ENCODE assay signal across 9 mouse cellular contexts in genomic region chr2:35559551-35559835, GRCm38 (mm10). TPM values are rescaled to one million over a fixed set of nuclear protein-coding genes. Genes with fewer than 3 reads are reported as not detected.
DNase-seq lines count a peak whose midpoint lies in the region; ATAC-seq and TF ChIP-seq lines count a peak whose summit lies in the region.
"Had no signal": no experiment of that assay in that cellular context is flagged by ENCODE, and none has a peak within 500 bp of the region (broad histone marks: within the 10 kb centered on the region; RNA-seq: fewer than 3 reads in every experiment).

No protein-coding gene starts in this region.

- no peaks in the 10 kb centered on the region for H3K9me3 ChIP-seq in heart, embryonic 11.5 days (replicated peaks; ENCODE audit: control insufficient read depth, low read length)
- no peaks in the 10 kb centered on the region for H3K9me3 ChIP-seq in limb, embryonic 13.5 days
- no peaks in the 10 kb centered on the region for H3K9me3 ChIP-seq in liver, embryonic 12.5 days (replicated peaks)

- no peaks in the 10 kb centered on the region for H3K27me3 ChIP-seq in heart, embryonic 11.5 days (ENCODE audit: control insufficient read depth, insufficient read depth, low read length)
- no peaks in the 10 kb centered on the region for H3K27me3 ChIP-seq in limb, embryonic 13.5 days
- H3K27me3 ChIP-seq in liver, embryonic 12.5 days (replicated peaks), result peaks cover 28% of the 10 kb centered on the region
- H3K27me3 ChIP-seq: Patski had no signal

- H3K4me2 ChIP-seq in heart, embryonic 11.5 days, result peak overlapping the region; percentile 48
- H3K4me2 ChIP-seq in limb, embryonic 13.5 days (replicated peaks), result peak overlapping the region; percentile 63
- no peak overlapping the region for H3K4me2 ChIP-seq in liver, embryonic 12.5 days

- H3K27ac ChIP-seq in layer of hippocampus, adult 2 months, result peak overlapping the region; percentile 94; the same call in 1 of the 2 replicates
- H3K27ac ChIP-seq in heart, embryonic 11.5 days (ENCODE audit: low read depth, low read length), result no peak overlapping the region; the same call in 1 of the 2 replicates
- H3K27ac ChIP-seq in limb, embryonic 13.5 days, result peak overlapping the region; percentile 87
- no peak overlapping the region for H3K27ac ChIP-seq in liver, embryonic 12.5 days

- no peak for DNase-seq in layer of hippocampus, adult 2 months (ENCODE audit: low spot score in 2 of 2)
- no peak for DNase-seq in layer of hippocampus, postnatal 36 days
- DNase-seq in cerebellum, adult 9-10 months, result peak; percentile 72
- no peak for DNase-seq in thymus, postnatal 14 days

- no peak overlapping the region for H3K9ac ChIP-seq in heart, embryonic 11.5 days (ENCODE audit: low read depth, low read length)
- H3K9ac ChIP-seq in limb, embryonic 13.5 days, result peak overlapping the region; percentile 61
- H3K9ac ChIP-seq in liver, embryonic 12.5 days, result no peak overlapping the region

- peaks cover 40% of the 10 kb centered on the region for H3K4me1 ChIP-seq in heart, embryonic 11.5 days (ENCODE audit: control insufficient read depth, insufficient read depth, low read length)
- peaks cover 44% of the 10 kb centered on the region for H3K4me1 ChIP-seq in limb, embryonic 13.5 days
- no peaks in the 10 kb centered on the region for H3K4me1 ChIP-seq in liver, embryonic 12.5 days

- TF ChIP-seq CTCF in layer of hippocampus, adult 2 months (conservative IDR thresholded peaks at IDR 0.05), result no peak

- no peaks in the 10 kb centered on the region for H3K36me3 ChIP-seq in heart, embryonic 11.5 days (ENCODE audit: control insufficient read depth, insufficient read depth, low read length)
- H3K36me3 ChIP-seq in limb, embryonic 13.5 days, result no peaks in the 10 kb centered on the region
- H3K36me3 ChIP-seq in liver, embryonic 12.5 days, result no peaks in the 10 kb centered on the region

- H3K4me3 ChIP-seq in layer of hippocampus, adult 2 months, result peak overlapping the region; percentile 61
- no peak overlapping the region for H3K4me3 ChIP-seq in heart, embryonic 11.5 days (ENCODE audit: low read depth, low read length)
- H3K4me3 ChIP-seq in limb, embryonic 13.5 days, result no peak overlapping the region
- H3K4me3 ChIP-seq in liver, embryonic 12.5 days, result no peak overlapping the region

- 45% methylated on average over 2 of the region's 2 CpGs for WGBS in heart, embryonic 11.5 days (ENCODE audit: insufficient replicate concordance)
- WGBS in limb, embryonic 13.5 days, result 44% methylated on average over 2 of the region's 2 CpGs
- 52% methylated on average over 2 of the region's 2 CpGs for WGBS in liver, embryonic 12.5 days (ENCODE audit: insufficient replicate concordance)

- no peak for ATAC-seq in heart, embryonic 11.5 days (replicated peaks; ENCODE audit: insufficient number of reproducible peaks, low FRiP score, low TSS enrichment)
- ATAC-seq in limb, embryonic 13.5 days (ENCODE audit: low FRiP score, low read depth), result no peak
- ATAC-seq in erythroid progenitor cell, adult 5-6 weeks (replicated peaks; ENCODE audit: low FRiP score, poor library complexity, severe bottlenecking), result no peak
- no peak for ATAC-seq in liver, embryonic 12.5 days
- ATAC-seq: Patski had no signal

RNA-seq across cellular contexts. Expression of gene Dab2ip, which starts 1.4 kb away (rescaled TPM):
- 100 to 1,000 TPM in 1 of 2 experiments, 10 to 100 TPM in 1; 96.3 to 103 TPM for total RNA-seq in layer of hippocampus, adult 2 months (2021)
- total RNA-seq in layer of hippocampus, postnatal 36 days (2021), result 100 to 1,000 TPM; 102 to 108 TPM
- polyA plus RNA-seq in heart, embryonic 11.5 days (2014; fragmentation: Nextera tagmentation; extraction: Ambion mirVana), result 49.0 and 49.1 TPM in 2 replicates
- polyA plus RNA-seq in limb, embryonic 13.5 days (2015; fragmentation: Nextera tagmentation; extraction: Ambion mirVana), result 52.3 and 53.4 TPM in 2 replicates
- total RNA-seq in erythroid progenitor cell, adult 5-6 weeks (2015; ENCODE audit: low replicate concordance), result not detected in 2 replicates
- total RNA-seq in erythroid progenitor cell, adult 5-6 weeks (2017; ENCODE audit: low replicate concordance), result 0.15 and 1.2 TPM in 2 replicates
- polyA plus RNA-seq in liver, embryonic 12.5 days (2016; fragmentation: Nextera tagmentation; extraction: Ambion mirVana), result 8.6 and 13.1 TPM in 2 replicates

Comparison
In these comparisons a context has a peak if more than half of its experiments do, and no peak if none do; other contexts are left out.
1. H3K27ac ChIP-seq: peak in layer of hippocampus, adult 2 months (single experiment) and limb, embryonic 13.5 days (single experiment); none in heart, embryonic 11.5 days (single experiment) and liver, embryonic 12.5 days (single experiment).
2. RNA of gene Dab2ip, which starts 1.4 kb away (total RNA-seq): 102 to 108 TPM in layer of hippocampus, postnatal 36 days and 96.3 to 103 TPM in layer of hippocampus, adult 2 months; 0.15 to 1.2 TPM in erythroid progenitor cell, adult 5-6 weeks; every median in the first group is over 10 times any median in the second.